Mouse (Mus musculus): ENCODE measurements around the gene Prss35.

The Prss35 gene

DNA sequence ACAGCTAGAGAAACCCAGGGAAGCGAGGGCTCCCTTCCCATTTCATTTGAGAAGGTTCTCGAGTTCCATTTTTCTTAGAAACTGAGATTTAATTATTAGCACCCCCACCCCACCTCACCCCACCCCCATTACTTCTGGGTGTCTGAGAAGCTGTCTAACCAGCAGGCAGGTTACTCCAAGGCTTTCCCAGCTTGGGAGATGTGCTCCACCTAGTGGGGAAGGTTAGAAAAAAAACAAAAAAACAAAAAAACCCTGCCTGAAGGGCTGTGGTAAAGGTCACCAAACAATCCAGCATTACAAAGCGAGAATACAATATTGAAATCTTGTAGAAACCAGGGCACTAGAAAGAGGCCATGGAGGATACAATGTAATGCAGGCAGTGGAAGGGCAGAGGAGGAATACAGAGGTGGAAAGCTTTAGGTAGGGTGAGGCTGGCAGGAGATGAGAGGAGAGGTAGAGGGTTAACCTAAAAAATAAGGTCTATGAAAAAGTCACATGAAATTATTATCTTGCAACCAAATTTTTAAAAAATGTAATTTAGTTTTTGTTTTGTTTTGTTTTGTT lies 57.2 kb downstream of the Prss35 start:
- peak; percentile 33 for DNase-seq
